7 mouse cellular contexts compared by ENCODE assay signal in genomic region chr2:158194945-158195640, GRCm38 (mm10). TPM values are rescaled to one million over a fixed set of nuclear protein-coding genes. Genes with fewer than 3 reads are reported as not detected.
DNase-seq lines count a peak whose midpoint lies in the region; ATAC-seq lines count a peak whose summit lies in the region.

No protein-coding gene starts in this region.

- H3K27ac ChIP-seq in liver, embryonic 12.5 days: no peak overlapping the region
- H3K27ac ChIP-seq in hindbrain, embryonic 10.5 days: peak overlapping the region; percentile 73
- H3K27ac ChIP-seq in lung, embryonic 15.5 days: peak overlapping the region; percentile 45
- peak overlapping the region; percentile 56 for H3K27ac ChIP-seq in neural tube, embryonic 15.5 days (replicated peaks)

- no peak overlapping the region for H3K9ac ChIP-seq in liver, embryonic 12.5 days
- H3K9ac ChIP-seq in lung, embryonic 15.5 days: no peak overlapping the region
- no peak overlapping the region for H3K9ac ChIP-seq in neural tube, embryonic 15.5 days (replicated peaks)

- no peak for ATAC-seq in liver, embryonic 12.5 days
- peak; percentile 25 for ATAC-seq in lung, embryonic 15.5 days (ENCODE audit: borderline replicate concordance, extremely low read depth, low FRiP score, low TSS enrichment)
- ATAC-seq in neural tube, embryonic 15.5 days (ENCODE audit: low FRiP score): no peak

- no peaks in the 10 kb centered on the region for H3K36me3 ChIP-seq in liver, embryonic 12.5 days
- H3K36me3 ChIP-seq in hindbrain, embryonic 10.5 days: no peaks in the 10 kb centered on the region
- no peaks in the 10 kb centered on the region for H3K36me3 ChIP-seq in lung, embryonic 15.5 days
- no peaks in the 10 kb centered on the region for H3K36me3 ChIP-seq in neural tube, embryonic 15.5 days

- H3K27me3 ChIP-seq in liver, embryonic 12.5 days (replicated peaks): peaks cover 28% of the 10 kb centered on the region
- peaks cover 3% of the 10 kb centered on the region; the same call in 1 of the 2 replicates for H3K27me3 ChIP-seq in hindbrain, embryonic 10.5 days (ENCODE audit: insufficient read depth, poor library complexity, severe bottlenecking)
- H3K27me3 ChIP-seq in lung, embryonic 15.5 days: no peaks in the 10 kb centered on the region
- no peaks in the 10 kb centered on the region for H3K27me3 ChIP-seq in neural tube, embryonic 15.5 days (replicated peaks)

- H3K4me2 ChIP-seq in liver, embryonic 12.5 days: no peak overlapping the region
- no peak overlapping the region for H3K4me2 ChIP-seq in lung, embryonic 15.5 days
- H3K4me2 ChIP-seq in neural tube, embryonic 15.5 days: no peak overlapping the region

- no peak overlapping the region for H3K4me3 ChIP-seq in liver, embryonic 12.5 days
- H3K4me3 ChIP-seq in hindbrain, embryonic 10.5 days: no peak overlapping the region
- no peak overlapping the region for H3K4me3 ChIP-seq in lung, embryonic 15.5 days
- no peak overlapping the region for H3K4me3 ChIP-seq in neural tube, embryonic 15.5 days (replicated peaks)

- WGBS in liver, embryonic 12.5 days (ENCODE audit: insufficient replicate concordance): 31% methylated on average over 10 of the region's 10 CpGs
- 16% methylated on average over 10 of the region's 10 CpGs for WGBS in hindbrain, embryonic 10.5 days
- WGBS in lung, embryonic 15.5 days: 22% methylated on average over 10 of the region's 10 CpGs
- 12% methylated on average over 10 of the region's 10 CpGs for WGBS in neural tube, embryonic 15.5 days

- peak; percentile 48 for DNase-seq in liver
- DNase-seq in NIH3T3 (ENCODE audit: low read depth): peak; percentile 82
- DNase-seq in embryo, embryonic 10.5 days (ENCODE audit: low spot score): peak; percentile 85
- peak; percentile 62 for DNase-seq in hindbrain, embryonic 10.5 days (ENCODE audit: low spot score)

- no peaks in the 10 kb centered on the region for H3K9me3 ChIP-seq in liver, embryonic 12.5 days (replicated peaks)
- no peaks in the 10 kb centered on the region for H3K9me3 ChIP-seq in hindbrain, embryonic 10.5 days
- no peaks in the 10 kb centered on the region for H3K9me3 ChIP-seq in lung, embryonic 15.5 days
- no peaks in the 10 kb centered on the region for H3K9me3 ChIP-seq in neural tube, embryonic 15.5 days (replicated peaks)

- H3K4me1 ChIP-seq in liver, embryonic 12.5 days: peaks cover 16% of the 10 kb centered on the region
- peaks cover 45% of the 10 kb centered on the region for H3K4me1 ChIP-seq in hindbrain, embryonic 10.5 days (replicated peaks)
- peaks cover 35% of the 10 kb centered on the region for H3K4me1 ChIP-seq in lung, embryonic 15.5 days
- H3K4me1 ChIP-seq in neural tube, embryonic 15.5 days: peaks cover 28% of the 10 kb centered on the region

RNA-seq across cellular contexts. Expression of gene D630003M21Rik, which starts 33.9 kb away (rescaled TPM):
- 0.31 and 0.39 TPM in 2 replicates for polyA plus RNA-seq in liver, embryonic 12.5 days (2016; fragmentation: Nextera tagmentation; extraction: Ambion mirVana)
- polyA plus RNA-seq in hindbrain, embryonic 10.5 days (2016; fragmentation: Nextera tagmentation; extraction: Ambion mirVana): 3.7 and 4.9 TPM in 2 replicates
- polyA plus RNA-seq in lung, embryonic 15.5 days (2015; fragmentation: Nextera tagmentation; extraction: Ambion mirVana): 5.3 and 5.5 TPM in 2 replicates
- polyA plus RNA-seq in neural tube, embryonic 15.5 days (2015; fragmentation: Nextera tagmentation; extraction: Ambion mirVana): 2.4 and 2.5 TPM in 2 replicates

RNA-seq across cellular contexts. Expression of gene Tgm2, which starts 48.9 kb away (rescaled TPM):
- polyA plus RNA-seq in liver, embryonic 12.5 days (2016; fragmentation: Nextera tagmentation; extraction: Ambion mirVana): 69.4 and 69.9 TPM in 2 replicates
- 7.5 and 10.2 TPM in 2 replicates for polyA plus RNA-seq in hindbrain, embryonic 10.5 days (2016; fragmentation: Nextera tagmentation; extraction: Ambion mirVana)
- polyA plus RNA-seq in lung, embryonic 15.5 days (2015; fragmentation: Nextera tagmentation; extraction: Ambion mirVana): 66.0 and 70.0 TPM in 2 replicates
- polyA plus RNA-seq in neural tube, embryonic 15.5 days (2015; fragmentation: Nextera tagmentation; extraction: Ambion mirVana): 7.8 and 13.9 TPM in 2 replicates
